ENCODE assay signal across 21 mouse cellular contexts in genomic region chr1:167754085-167754484, GRCm38 (mm10).
DNase-seq lines count a peak whose midpoint lies in the region; ATAC-seq lines count a peak whose summit lies in the region.
"Had no signal": no experiment of that assay in that cellular context is flagged by ENCODE, and none has a peak within 500 bp of the region (broad histone marks: within the 10 kb centered on the region; RNA-seq: fewer than 3 reads in every experiment).

No protein-coding gene starts in this region.

- 22% methylated on average over 4 of the region's 4 CpGs for WGBS in neural tube, embryonic 14.5 days
- WGBS in neural tube, embryonic 15.5 days = 15% methylated on average over 4 of the region's 4 CpGs
- WGBS in limb, embryonic 10.5 days = 41% methylated on average over 4 of the region's 4 CpGs
- WGBS in limb, embryonic 12.5 days = 28% methylated on average over 4 of the region's 4 CpGs
- 28% methylated on average over 4 of the region's 4 CpGs for WGBS in kidney, embryonic 14.5 days

- H3K4me3 ChIP-seq in neural tube, embryonic 14.5 days (ENCODE audit: low read depth, low read length) = no peak overlapping the region
- H3K4me3 ChIP-seq in neural tube, embryonic 15.5 days (replicated peaks) = no peak overlapping the region
- peak overlapping the region; percentile 14; the same call in 1 of the 2 replicates for H3K4me3 ChIP-seq in limb, embryonic 10.5 days
- H3K4me3 ChIP-seq in limb, embryonic 12.5 days (replicated peaks) = no peak overlapping the region
- no peak overlapping the region for H3K4me3 ChIP-seq in kidney, embryonic 14.5 days (ENCODE audit: low read length)
- H3K4me3 ChIP-seq: embryonic facial prominence, embryonic 13.5 days; embryonic facial prominence, embryonic 15.5 days; erythroblast, embryonic 14.5 days; forebrain, embryonic 10.5 days; forebrain, embryonic 12.5 days had no signal

- H3K4me1 ChIP-seq in neural tube, embryonic 14.5 days (ENCODE audit: control insufficient read depth, insufficient read depth, low read length) = peaks cover 22% of the 10 kb centered on the region
- peaks cover 31% of the 10 kb centered on the region for H3K4me1 ChIP-seq in neural tube, embryonic 15.5 days
- peaks cover 54% of the 10 kb centered on the region for H3K4me1 ChIP-seq in limb, embryonic 10.5 days
- peaks cover 35% of the 10 kb centered on the region for H3K4me1 ChIP-seq in limb, embryonic 12.5 days (replicated peaks)
- peaks cover 15% of the 10 kb centered on the region for H3K4me1 ChIP-seq in kidney, embryonic 14.5 days (ENCODE audit: control insufficient read depth, insufficient read depth, low read length)

- H3K9ac ChIP-seq in neural tube, embryonic 14.5 days (replicated peaks; ENCODE audit: low read depth, low read length) = no peak overlapping the region
- H3K9ac ChIP-seq in neural tube, embryonic 15.5 days (replicated peaks) = no peak overlapping the region
- no peak overlapping the region for H3K9ac ChIP-seq in limb, embryonic 12.5 days (replicated peaks)
- H3K9ac ChIP-seq in kidney, embryonic 14.5 days (ENCODE audit: low read depth, low read length) = no peak overlapping the region
- H3K9ac ChIP-seq: embryonic facial prominence, embryonic 15.5 days; forebrain, embryonic 12.5 days had no signal

- no peaks in the 10 kb centered on the region for H3K9me3 ChIP-seq in neural tube, embryonic 14.5 days (ENCODE audit: control insufficient read depth, low read length)
- no peaks in the 10 kb centered on the region for H3K9me3 ChIP-seq in neural tube, embryonic 15.5 days (replicated peaks)
- H3K9me3 ChIP-seq in limb, embryonic 10.5 days (replicated peaks) = no peaks in the 10 kb centered on the region
- no peaks in the 10 kb centered on the region for H3K9me3 ChIP-seq in limb, embryonic 12.5 days
- no peaks in the 10 kb centered on the region for H3K9me3 ChIP-seq in kidney, embryonic 14.5 days (ENCODE audit: control insufficient read depth, low read length)
- H3K9me3 ChIP-seq: embryonic facial prominence, embryonic 13.5 days; embryonic facial prominence, embryonic 15.5 days; forebrain, embryonic 10.5 days; forebrain, embryonic 12.5 days had no signal

- 0 out of 2 replicates have a peak, but pooled peaks cover 3% of the 10 kb centered on the region for H3K27me3 ChIP-seq in neural tube, embryonic 14.5 days (ENCODE audit: control insufficient read depth, insufficient read depth, low read length)
- H3K27me3 ChIP-seq in neural tube, embryonic 15.5 days (replicated peaks) = peaks cover 14% of the 10 kb centered on the region; the same call in 1 of the 2 replicates
- H3K27me3 ChIP-seq in limb, embryonic 10.5 days (ENCODE audit: low read depth, poor library complexity, severe bottlenecking) = peaks cover 12% of the 10 kb centered on the region; the same call in 1 of the 2 replicates
- peaks cover 15% of the 10 kb centered on the region; the same call in 1 of the 2 replicates for H3K27me3 ChIP-seq in limb, embryonic 12.5 days
- peaks cover 8% of the 10 kb centered on the region; the same call in 1 of the 2 replicates for H3K27me3 ChIP-seq in kidney, embryonic 14.5 days (ENCODE audit: control insufficient read depth, insufficient read depth, low read length)

- ATAC-seq in neural tube, embryonic 14.5 days (ENCODE audit: low read depth) = 0 out of 2 replicates have a peak, but pooled peaks have one; percentile 18
- ATAC-seq in neural tube, embryonic 15.5 days (ENCODE audit: low FRiP score) = no peak
- ATAC-seq in limb, embryonic 12.5 days (ENCODE audit: insufficient number of reproducible peaks, insufficient read depth, low FRiP score, low TSS enrichment, low read depth) = no peak
- ATAC-seq in kidney, embryonic 14.5 days (ENCODE audit: low FRiP score, low TSS enrichment) = no peak
- ATAC-seq: forebrain, embryonic 14.5 days had no signal

- no peak overlapping the region for H3K27ac ChIP-seq in neural tube, embryonic 14.5 days (ENCODE audit: low read depth, low read length)
- no peak overlapping the region for H3K27ac ChIP-seq in neural tube, embryonic 15.5 days (replicated peaks)
- H3K27ac ChIP-seq in limb, embryonic 10.5 days = peak overlapping the region; percentile 72; the same call in 1 of the 2 replicates
- no peak overlapping the region for H3K27ac ChIP-seq in limb, embryonic 12.5 days
- no peak overlapping the region for H3K27ac ChIP-seq in kidney, embryonic 14.5 days (ENCODE audit: low read depth, low read length)
- H3K27ac ChIP-seq: embryonic facial prominence, embryonic 13.5 days; embryonic facial prominence, embryonic 15.5 days; forebrain, embryonic 10.5 days; forebrain, embryonic 12.5 days had no signal

- peak; percentile 50 for DNase-seq in limb, embryonic 10.5 days (ENCODE audit: low spot score)
- no peak for DNase-seq in liver
- DNase-seq: adrenal gland, adult 2 months; adrenal gland, postnatal 10 days; adrenal gland, postnatal 25 days; cerebellum, adult 11 months; cerebellum, adult 18-20 months; cerebellum, adult 8-10 months; cerebellum, adult 9-11 months; cerebellum, postnatal 14 days; cerebellum, postnatal 36 days had no signal

- no peaks in the 10 kb centered on the region for H3K36me3 ChIP-seq in neural tube, embryonic 14.5 days (ENCODE audit: control insufficient read depth, insufficient read depth, low read length)
- H3K36me3 ChIP-seq in neural tube, embryonic 15.5 days = no peaks in the 10 kb centered on the region
- H3K36me3 ChIP-seq in limb, embryonic 10.5 days = no peaks in the 10 kb centered on the region
- no peaks in the 10 kb centered on the region for H3K36me3 ChIP-seq in limb, embryonic 12.5 days
- H3K36me3 ChIP-seq in kidney, embryonic 14.5 days (ENCODE audit: control insufficient read depth, insufficient read depth, low read length) = no peaks in the 10 kb centered on the region
- H3K36me3 ChIP-seq: embryonic facial prominence, embryonic 13.5 days; embryonic facial prominence, embryonic 15.5 days; forebrain, embryonic 10.5 days; forebrain, embryonic 12.5 days had no signal

- no peak overlapping the region for H3K4me2 ChIP-seq in neural tube, embryonic 14.5 days (ENCODE audit: low read depth, low read length)
- no peak overlapping the region for H3K4me2 ChIP-seq in neural tube, embryonic 15.5 days
- peak overlapping the region; percentile 25; the same call in 1 of the 2 replicates for H3K4me2 ChIP-seq in limb, embryonic 12.5 days
- no peak overlapping the region for H3K4me2 ChIP-seq in kidney, embryonic 14.5 days (replicated peaks; ENCODE audit: low read depth, low read length)
- H3K4me2 ChIP-seq: embryonic facial prominence, embryonic 13.5 days; embryonic facial prominence, embryonic 15.5 days; forebrain, embryonic 12.5 days had no signal
